Mouse (Mus musculus): ENCODE results near the gene Gm11563.
"Not testable (repeated sequence)": the region's sequence is repeated elsewhere in the genome, so short reads cannot be mapped to it uniquely, and the experiment has no call there.

The Gm11563 gene

DNA sequence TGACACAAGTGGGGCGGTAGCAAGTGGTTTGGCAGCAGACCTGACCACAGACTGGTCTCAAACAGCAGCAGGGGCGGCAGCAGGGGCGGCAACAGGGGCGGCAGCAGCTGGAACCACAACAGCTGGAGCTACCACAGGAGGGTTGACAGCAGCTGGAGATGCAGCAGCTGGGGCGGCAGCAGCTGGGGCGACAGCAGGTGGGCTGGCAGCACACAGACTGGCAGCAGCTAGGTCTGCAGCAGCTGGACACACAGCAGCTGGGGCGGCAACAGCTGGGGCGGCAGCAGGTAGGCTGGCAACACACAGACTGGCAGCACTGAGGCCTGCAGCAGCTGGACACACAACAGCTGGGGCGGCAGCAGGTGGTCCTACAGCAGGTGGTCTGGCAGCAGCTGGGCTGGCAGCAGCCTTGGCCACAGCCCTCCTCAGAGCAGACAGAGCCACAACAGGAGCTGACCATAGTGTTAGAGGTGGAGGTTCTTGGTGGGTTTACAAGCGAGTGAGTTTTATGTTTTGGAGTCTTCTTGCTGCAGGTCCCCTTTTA, at the start of gene Gm11563:
TSS of gene Gm11563 (minus strand) at position 494 of the 544 bp plus-strand sequence.
- ATAC-seq (ENCODE audit: low TSS enrichment) = not testable (repeated sequence)

DNA sequence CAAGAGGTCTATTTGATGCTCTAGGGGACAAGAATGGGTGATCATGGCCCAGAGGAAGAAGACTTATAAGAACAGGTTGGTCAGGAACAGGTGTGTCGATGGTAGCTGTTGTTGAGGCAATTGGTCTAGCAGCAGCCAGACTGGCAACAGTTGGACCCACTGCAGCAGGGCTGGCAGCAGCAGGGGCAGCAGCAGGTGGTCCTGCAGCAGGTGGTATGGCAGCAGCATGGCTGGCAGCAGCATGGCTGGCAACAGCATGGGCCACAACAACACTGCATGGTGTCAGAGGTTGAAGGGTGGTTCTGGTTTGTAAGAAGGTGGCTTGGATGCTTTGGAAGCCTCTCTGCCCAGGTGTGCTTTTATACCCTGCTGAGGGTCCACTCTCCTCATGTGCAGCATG, 31.7 kb upstream of the Gm11563 start, which contains the start of gene Gm14190:
TSS of gene Gm14190 (minus strand) at position 278 of the 400 bp plus-strand sequence.
- no peak for ATAC-seq (ENCODE audit: low TSS enrichment)

DNA sequence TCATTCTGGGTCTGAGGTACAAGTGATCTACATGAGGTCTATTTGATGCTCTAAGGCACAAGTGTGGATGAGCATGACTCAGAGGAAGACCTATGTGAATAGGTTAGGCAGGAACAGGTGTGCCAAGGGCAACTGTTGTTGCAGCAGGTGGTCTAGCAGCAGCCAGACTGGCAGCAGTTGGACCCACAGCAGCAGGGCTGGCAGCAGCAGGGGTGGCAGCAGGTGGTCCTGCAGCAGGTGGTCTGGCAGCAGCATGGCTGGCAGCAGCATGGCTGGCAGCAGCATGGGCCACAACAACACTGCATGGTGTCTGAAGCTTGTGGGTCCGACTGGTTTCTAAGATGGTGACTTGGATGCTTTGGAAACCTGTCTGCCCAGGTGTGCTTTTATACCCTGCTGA, 26.5 kb upstream of the Gm11563 start:
- ATAC-seq (ENCODE audit: low TSS enrichment) = not testable (repeated sequence)

DNA sequence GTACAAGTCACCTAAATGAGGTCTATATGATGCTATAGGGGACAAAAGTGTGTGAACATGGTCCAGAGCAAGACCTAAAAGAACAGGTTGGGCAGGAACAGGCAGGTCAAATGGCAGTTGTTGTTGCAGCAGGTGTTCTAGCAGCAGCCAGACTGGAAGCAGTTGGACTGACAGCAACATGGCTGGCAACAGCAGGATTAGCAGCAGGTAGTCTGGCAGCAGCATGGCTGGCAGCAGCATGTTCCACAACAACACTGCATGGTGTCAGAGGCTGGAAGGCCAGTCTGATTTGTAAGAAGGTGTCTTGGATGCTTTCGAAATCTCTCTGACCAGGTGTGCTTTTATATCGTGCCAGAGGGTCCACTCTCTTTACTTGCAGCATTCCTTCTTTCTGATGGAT, 24.7 kb upstream of the Gm11563 start:
- no peak for ATAC-seq (ENCODE audit: low TSS enrichment)

DNA sequence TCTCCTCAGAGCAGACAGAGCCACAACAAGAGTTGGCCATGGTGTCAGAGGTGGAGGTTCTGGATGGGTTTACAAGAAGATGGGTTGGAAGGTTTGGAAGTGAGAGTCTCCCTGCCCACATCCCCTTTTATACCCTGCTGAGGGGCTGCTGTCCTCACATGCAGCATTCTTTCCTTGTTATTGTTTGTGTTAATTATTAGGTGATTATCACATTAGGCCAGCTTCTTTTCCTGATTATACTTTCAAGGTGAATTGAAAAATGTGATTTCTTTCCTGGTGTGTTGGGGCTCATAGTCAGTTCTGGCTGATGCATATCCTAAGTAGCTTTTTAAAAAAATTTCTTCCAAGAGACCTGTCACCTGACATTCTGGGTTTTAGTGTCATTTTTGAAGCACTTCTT, 7.1 kb upstream of the Gm11563 start, which contains the start of gene Krtap4-6:
TSS of gene Krtap4-6 (minus strand) at position 101 of the 400 bp plus-strand sequence.
- no peak for ATAC-seq (ENCODE audit: low TSS enrichment)

DNA sequence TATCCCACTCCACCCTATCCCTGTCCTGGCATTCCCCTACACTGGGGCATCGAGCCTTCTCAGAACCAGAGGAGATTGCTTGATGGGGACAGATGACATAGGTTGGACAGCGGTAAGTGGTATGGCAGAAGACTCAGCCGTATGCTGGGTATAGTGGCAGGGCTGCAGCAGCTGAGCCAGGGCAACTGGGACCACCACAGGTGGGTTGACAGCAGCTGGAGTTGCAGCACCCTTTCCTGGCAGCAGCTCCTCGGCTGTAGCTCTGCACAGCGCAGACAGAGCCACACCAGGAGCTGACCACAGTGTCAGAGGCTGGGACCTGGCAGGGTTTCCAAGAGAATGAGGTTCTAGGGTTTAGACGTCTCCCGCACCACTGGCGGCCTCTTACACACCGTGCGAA, 4.0 kb upstream of the Gm11563 start:
- ATAC-seq (ENCODE audit: low TSS enrichment) = no peak

DNA sequence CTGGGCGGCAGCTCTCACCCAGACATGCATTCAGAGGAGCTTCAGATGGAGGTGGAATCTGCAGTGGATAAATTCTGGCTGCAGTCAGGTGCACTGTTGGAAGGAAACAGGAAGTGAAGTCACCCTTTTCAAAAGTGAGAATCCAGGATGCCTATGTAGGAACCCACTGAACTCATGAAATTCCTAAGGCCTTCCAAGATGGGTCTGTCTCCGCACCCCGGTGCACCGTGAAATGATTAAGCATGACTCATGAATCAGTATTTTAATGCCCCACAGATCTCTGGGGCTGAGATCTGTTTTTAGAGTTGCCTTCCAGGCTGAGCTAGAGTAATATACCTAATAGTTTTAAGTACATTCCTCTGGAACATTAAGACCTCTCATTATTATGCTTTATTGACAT, 496 bp upstream of the Gm11563 start:
- ATAC-seq (ENCODE audit: low TSS enrichment) = no peak

DNA sequence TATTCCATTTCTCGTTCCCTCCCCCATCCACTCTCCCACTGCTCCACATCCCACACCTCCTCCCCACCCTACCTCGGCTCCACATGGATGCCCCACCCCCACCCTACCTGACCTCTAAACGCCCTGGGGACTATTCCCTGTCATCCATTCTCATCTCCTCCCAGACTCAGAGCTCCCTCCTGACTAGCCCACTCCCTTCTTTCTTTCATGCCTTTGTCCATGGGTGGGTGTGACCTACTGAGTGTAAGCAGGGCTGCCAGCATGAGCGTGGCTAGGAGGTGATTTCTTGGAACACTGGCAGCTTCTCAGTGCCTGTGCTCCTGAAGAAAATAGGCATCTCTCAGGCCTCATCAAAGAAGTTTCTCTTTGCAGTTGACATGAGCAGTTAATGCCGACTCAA, 1.7 kb downstream of the Gm11563 start:
- no peak for ATAC-seq (ENCODE audit: low TSS enrichment)

DNA sequence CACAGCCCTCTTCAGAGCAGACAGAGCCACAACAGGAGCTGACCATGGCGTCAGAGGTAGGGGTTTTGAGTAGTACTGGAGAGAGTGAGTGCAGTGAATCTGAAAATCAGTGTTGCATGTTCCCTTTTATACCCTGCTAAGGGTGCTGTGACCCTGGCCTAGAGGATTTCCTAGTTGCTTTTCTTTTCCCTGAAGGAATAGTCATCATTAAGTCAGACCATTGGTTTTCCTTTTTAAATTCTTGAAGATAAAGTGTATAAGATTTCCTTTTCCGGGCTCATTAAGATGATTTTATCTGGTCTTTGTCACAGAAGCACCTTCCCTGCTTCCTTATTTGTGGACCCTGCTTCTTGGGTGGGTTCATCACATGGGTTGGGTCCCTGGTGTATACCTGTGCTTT, 8.6 kb downstream of the Gm11563 start, which contains the start of gene Gm11555:
TSS of gene Gm11555 (minus strand) at position 101 of the 400 bp plus-strand sequence.
- ATAC-seq (ENCODE audit: low TSS enrichment) = no peak

DNA sequence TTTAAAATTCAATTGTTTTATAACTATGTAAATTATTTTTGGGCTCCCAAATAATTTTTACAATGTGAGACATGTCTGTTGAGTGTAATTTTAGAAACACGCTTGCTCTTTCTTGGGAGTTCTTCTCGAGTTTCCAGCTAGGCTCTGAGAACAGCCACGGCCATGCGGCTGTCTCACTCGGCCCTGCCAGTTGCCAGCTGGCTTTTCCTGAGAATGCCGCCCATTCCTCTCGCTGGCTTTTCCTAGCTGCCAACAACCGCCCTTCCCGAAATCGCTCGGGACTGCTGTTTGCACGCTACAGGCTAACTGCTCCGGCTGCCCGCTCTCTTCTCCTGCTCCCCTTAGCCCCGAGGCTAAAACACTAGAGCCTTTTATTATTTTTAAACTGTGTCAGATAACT, 12.3 kb downstream of the Gm11563 start:
- ATAC-seq (ENCODE audit: low TSS enrichment) = peak; percentile 69; the same call in 1 of the 2 replicates

DNA sequence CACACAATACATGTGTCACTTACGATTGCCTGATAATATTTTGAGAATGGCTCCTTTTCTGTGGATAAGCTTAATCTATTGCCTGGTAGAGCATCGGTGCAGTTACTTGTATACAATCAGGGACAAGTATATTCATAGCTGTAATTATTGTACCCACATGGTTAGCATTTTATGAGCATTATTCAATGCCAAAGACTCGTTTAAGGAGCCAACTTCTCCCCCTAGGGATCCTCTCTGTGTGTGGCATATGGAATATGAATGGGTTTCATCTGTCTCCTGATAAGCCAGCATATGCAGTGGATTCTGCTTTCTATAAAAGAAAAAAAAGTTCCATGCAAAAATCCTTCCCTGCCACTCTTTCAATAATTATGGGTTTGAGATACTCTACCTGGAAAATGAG, 14.4 kb downstream of the Gm11563 start:
- ATAC-seq (ENCODE audit: low TSS enrichment) = no peak; the same call in 1 of the 2 replicates

DNA sequence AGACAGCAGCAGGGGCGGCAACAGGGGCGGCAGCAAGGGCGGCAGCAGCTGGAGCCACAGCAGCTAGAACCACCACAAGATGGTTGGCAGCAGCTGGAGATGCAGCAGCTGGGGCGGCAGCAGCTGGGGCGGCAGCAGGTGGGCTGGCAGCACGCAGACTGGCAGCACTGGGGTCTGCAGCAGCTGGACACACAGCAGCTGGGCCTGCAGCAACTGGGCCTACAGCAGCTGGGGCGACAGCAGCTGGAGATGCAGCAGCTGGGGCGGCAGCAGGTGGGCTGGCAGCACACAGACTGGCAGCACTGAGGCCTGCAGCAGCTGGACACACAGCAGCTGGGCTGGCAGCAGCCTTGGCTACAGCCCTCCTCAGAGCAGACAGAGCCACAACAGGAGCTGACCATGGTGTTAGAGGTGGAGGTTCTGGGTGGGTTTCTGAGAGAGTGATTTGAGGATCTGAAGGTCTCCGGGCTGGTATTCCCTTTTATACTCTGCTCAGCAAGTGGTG, 15.1 kb downstream of the Gm11563 start, which contains the start of gene Krtap4-7:
TSS of gene Krtap4-7 (minus strand) at position 455 of the 505 bp plus-strand sequence.
- ATAC-seq (ENCODE audit: low TSS enrichment) = not testable (repeated sequence)

DNA sequence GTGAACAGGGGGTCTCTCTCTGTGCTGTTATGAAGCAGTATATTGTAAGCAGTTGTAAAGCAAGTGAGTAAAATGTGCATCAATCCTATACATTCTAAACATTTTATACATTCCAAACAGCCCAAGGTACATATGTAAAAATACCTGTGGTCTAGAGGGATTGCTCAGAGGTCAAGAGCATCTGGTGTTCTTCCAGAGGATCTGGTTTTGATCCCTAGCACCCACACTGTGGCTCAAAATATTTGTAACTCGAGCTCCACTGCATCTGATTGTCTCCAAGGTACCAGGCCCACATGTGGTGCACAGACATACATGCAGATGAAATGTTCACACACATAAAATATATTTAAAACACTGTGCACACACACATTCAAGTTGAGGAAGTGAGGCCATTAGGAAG, 17.8 kb downstream of the Gm11563 start:
- no peak for ATAC-seq (ENCODE audit: low TSS enrichment)

DNA sequence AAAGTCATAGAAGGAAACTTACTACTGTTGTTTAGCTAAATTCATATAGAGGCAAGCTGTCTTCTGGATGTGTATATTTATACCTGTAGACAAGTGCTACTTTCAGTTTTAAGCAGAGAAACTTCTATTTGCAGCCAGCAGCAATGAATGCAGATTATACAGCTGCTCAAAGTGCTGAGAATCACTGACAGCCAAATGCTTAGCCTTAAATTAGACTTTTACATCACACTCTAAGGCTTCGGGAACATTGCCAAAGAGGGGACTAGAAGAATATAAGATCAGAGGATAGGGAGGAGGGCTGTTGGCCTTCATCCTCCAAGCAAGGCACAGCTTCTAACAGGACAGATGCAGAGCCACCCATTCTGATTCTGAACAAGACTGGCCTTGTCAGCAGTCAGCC, 21.7 kb downstream of the Gm11563 start:
- ATAC-seq (ENCODE audit: low TSS enrichment) = peak; percentile 78

DNA sequence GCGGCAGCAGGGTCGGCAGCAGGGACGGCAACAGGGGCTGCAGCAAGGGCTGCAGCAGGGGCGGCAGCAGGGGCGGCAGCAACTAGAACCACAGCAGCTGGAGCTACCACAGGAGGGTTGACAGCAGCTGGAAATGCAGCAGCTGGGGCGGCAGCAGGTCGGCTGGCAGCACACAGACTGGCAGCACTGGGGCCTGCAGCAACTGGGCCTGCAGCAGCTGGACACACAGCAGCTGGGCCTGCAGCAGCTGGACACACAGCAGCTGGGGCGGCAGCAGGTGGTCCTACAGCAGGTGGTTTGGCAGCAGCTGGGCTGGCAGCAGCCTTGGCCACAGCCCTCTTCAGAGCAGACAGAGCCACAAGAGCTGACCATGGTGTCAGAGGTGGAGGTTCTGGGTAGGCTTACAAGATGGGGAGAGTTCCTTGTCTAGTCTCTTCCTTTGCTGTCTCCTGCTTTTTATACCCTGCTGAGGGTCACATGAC, 24.1 kb downstream of the Gm11563 start, which contains the start of gene Krtap4-2:
TSS of gene Krtap4-2 (minus strand) at position 432 of the 482 bp plus-strand sequence.
- ATAC-seq (ENCODE audit: low TSS enrichment) = no peak

DNA sequence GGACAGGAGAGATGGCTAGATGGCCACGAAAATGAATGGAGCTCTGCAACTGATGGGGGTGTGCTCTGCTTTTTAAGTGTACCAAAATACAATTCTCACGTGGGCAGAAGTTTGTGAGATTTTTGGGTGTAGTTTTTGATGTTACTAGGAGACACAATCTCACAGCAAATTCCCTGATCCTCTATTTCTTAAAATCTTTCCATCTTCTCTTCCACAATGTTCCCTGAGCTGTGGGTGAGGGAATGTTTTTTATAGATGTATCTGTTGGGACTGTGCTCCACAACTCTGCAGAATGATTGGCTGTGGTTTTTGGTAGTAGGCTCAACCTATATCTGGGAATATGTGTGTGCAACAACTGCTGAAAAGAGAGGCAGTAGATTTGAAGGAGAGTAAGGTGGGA, 25.5 kb downstream of the Gm11563 start:
- ATAC-seq (ENCODE audit: low TSS enrichment) = peak; percentile 92

DNA sequence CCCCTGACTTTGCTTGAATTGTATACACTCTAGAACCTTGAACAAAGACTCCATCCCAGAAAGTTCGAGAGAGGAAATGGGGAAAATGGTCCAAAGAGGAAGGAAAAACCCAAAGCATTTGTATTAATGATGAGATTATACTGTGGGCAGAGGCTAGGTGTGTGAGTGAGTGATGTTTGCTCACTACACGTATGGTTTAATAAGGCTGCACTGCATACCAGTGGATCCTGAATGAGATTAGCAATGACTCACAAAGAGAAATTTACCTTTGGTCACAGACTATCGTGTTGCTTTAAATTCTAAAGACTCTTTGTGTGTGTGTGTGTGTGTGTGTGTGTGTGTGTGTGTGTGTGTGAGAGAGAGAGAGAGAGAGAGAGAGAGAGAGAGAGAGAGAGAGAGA, 27.9 kb downstream of the Gm11563 start:
- ATAC-seq (ENCODE audit: low TSS enrichment) = no peak

DNA sequence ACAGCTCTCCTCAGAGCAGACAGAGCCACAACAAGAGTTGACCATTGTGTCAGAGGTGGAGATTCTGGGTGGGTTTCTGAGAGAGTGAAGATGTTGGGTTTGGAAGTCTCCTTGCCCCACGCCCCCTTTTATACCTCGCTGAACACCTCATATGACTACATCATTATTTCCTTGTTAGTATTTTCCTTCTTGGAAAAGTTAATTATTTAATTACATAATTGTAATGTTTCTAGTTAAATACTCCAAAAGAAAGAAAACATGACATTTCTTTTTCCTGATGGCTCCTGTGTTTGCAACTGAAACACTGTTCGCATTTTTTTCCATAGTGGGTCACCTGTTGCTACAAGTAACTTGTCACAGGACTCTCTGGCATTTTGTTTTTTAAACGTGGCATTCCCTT, 30.6 kb downstream of the Gm11563 start, which contains the start of gene Krtap4-1:
TSS of gene Krtap4-1 (minus strand) at position 101 of the 400 bp plus-strand sequence.
- ATAC-seq (ENCODE audit: low TSS enrichment) = no peak

DNA sequence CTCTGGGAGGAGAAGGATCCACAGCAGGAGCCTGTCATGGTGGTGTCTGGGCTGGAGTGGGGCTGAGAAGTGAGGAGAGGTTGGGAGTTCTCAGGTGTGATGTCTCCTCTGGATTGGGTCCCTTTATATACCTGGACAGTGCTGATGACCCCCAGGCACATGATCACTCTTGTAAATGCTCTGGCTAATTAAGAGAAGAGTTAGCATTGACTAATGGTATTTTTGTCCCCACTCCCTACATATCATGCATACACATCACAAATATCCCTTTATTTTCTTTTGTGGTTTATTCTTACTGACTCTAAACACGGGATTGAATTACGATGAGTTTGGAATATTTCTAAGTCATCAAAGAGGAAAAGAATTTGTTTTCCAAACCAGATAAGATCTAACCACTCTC, 38.4 kb downstream of the Gm11563 start, which contains the start of gene Gm11562:
TSS of gene Gm11562 (minus strand) at position 101 of the 400 bp plus-strand sequence.
- ATAC-seq (ENCODE audit: low TSS enrichment) = no peak

DNA sequence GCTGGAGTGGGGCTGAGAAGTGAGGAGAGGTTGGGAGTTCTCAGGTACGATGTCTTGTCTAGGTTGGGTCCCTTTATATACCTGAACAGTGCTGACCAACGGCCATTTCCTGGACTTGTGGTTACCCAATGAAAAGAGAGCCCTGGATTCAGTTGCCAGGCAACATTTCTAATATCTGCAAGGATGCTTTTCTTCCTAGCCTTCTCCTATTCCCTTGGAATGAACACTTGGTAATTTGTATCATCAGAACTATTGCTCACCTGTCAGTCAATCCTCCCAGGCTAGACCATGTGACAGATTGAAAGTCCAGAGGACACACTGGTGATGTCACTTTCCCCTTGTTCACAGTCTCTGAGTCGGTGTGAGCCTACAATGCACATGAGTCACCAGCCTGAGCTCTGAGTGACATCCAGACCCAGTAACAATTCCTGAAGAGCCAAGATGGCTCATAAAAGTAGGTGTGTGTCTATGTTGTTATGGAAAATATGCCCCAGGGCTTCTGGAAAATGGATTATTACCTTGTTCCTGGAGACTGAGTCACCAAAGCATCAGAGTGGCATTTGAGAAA, 43.9 kb downstream of the Gm11563 start, which contains the start of gene Krtap2-4:
TSS of gene Krtap2-4 (minus strand) at position 51 of the 568 bp plus-strand sequence.
- ATAC-seq (ENCODE audit: low TSS enrichment) = no peak

DNA sequence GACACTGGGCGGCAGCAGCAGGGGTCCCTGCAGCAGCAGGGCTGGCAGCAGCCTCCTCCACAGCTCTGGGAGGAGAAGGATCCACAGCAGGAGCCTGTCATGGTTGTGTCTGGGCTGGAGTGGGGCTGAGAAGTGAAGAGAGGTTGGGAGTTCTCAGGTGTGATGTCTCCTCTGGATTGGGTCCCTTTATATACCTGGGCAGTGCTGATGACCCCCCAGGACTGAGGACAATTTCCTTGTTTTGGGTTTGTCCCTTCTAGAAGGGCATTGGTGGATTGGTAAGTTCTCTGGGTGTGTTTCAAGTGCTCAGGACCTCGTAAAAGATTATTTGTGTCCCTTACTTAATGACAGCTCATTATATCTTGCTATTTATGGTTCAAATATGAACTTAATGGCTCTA, 48.7 kb downstream of the Gm11563 start, which contains the start of gene Gm11937:
TSS of gene Gm11937 (minus strand) at position 101 of the 400 bp plus-strand sequence.
- not testable (repeated sequence) for ATAC-seq (ENCODE audit: low TSS enrichment)

DNA sequence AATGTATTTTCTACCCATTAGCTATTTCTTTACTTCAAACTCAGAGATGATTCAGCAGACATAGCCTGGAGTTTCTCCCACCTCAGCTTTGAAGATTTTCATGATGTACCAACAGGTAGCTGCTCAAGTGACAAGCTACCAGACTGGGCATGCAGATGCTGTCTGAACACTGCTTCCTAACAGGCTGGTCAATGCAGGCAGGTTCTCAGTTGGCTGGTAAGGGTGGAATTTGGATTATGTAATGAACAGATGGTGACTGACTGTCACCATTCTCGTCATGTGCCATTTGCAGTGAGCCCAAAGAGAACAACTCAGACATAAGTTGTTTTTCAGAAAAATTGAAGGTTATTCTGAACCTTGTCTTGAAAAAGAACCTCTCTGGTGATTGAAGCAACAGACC, 49.6 kb downstream of the Gm11563 start:
- peak; percentile 79; the same call in 1 of the 2 replicates for ATAC-seq (ENCODE audit: low TSS enrichment)
